Mouse (Mus musculus): ENCODE measurements at regions not wholly inside any gene's neighbourhood (a gene's known extent, or its start where the extent isn't known, plus 50 kb on each side); places are given as distances from the start of the nearest gene placed in this dataset.

- no peak for DNase-seq (ENCODE audit: low read depth, low spot score)
These were observed 194.7 kb downstream of the Ackr3 start for GRCm38 (mm10) chr1:90398396-90398975.

GRCm38 (mm10) chr1:90403057-90403456 is 199.3 kb downstream of the Ackr3 start:
- no peak for DNase-seq (ENCODE audit: low read depth, low spot score)

GRCm38 (mm10) chr1:90404717-90405487 is 197.9 kb upstream of the Cops8 start:
- no peak for DNase-seq (ENCODE audit: low read depth, low spot score)

- DNase-seq (ENCODE audit: low read depth, low spot score), result no peak
These were observed 196.1 kb upstream of the Cops8 start for GRCm38 (mm10) chr1:90406663-90407062.

- DNase-seq (ENCODE audit: low read depth, low spot score), result no peak
These were observed 194.1 kb upstream of the Cops8 start for GRCm38 (mm10) chr1:90408504-90409215.

- DNase-seq (ENCODE audit: low read depth, low spot score), result no peak
These were observed 193.5 kb upstream of the Cops8 start for GRCm38 (mm10) chr1:90409236-90409635.

- DNase-seq (ENCODE audit: low read depth, low spot score), result no peak
These were observed 190.2 kb upstream of the Cops8 start for GRCm38 (mm10) chr1:90412511-90413045.

GRCm38 (mm10) chr1:90414751-90415150 is 188.0 kb upstream of the Cops8 start:
- no peak for DNase-seq (ENCODE audit: low read depth, low spot score)

GRCm38 (mm10) chr1:90424066-90424821 is 178.5 kb upstream of the Cops8 start:
- peak; percentile 76 for DNase-seq (ENCODE audit: low read depth, low spot score)

- no peak for DNase-seq (ENCODE audit: low read depth, low spot score)
These were observed 174.4 kb upstream of the Cops8 start for GRCm38 (mm10) chr1:90428334-90428733.

- DNase-seq (ENCODE audit: low read depth, low spot score), result no peak
These were observed 174.0 kb upstream of the Cops8 start for GRCm38 (mm10) chr1:90428774-90429173.

- DNase-seq (ENCODE audit: low read depth, low spot score), result no peak
These were observed 172.3 kb upstream of the Cops8 start for GRCm38 (mm10) chr1:90430480-90430879.

- no peak for DNase-seq (ENCODE audit: low read depth, low spot score)
These were observed 171.0 kb upstream of the Cops8 start for GRCm38 (mm10) chr1:90431783-90432182.

- DNase-seq (ENCODE audit: low read depth, low spot score), result no peak
These were observed 168.9 kb upstream of the Cops8 start for GRCm38 (mm10) chr1:90433911-90434310.

GRCm38 (mm10) chr1:90440638-90441037 is 162.1 kb upstream of the Cops8 start:
- no peak for DNase-seq (ENCODE audit: low read depth, low spot score)

GRCm38 (mm10) chr1:90441134-90441868 is 161.5 kb upstream of the Cops8 start:
- peak; percentile 81 for DNase-seq (ENCODE audit: low read depth, low spot score)

GRCm38 (mm10) chr1:90442250-90443240 is 160.2 kb upstream of the Cops8 start:
- no peak for DNase-seq (ENCODE audit: low read depth, low spot score)

- no peak for DNase-seq (ENCODE audit: low read depth, low spot score)
These were observed 153.1 kb upstream of the Cops8 start for GRCm38 (mm10) chr1:90449571-90450226.

- DNase-seq (ENCODE audit: low read depth, low spot score), result no peak
These were observed 150.7 kb upstream of the Cops8 start for GRCm38 (mm10) chr1:90451942-90452557.

Measured in mesoderm, embryonic 11.5 days (tissue).